In genomic region chr5:65697486-65697835, GRCm38 (mm10) we compare ENCODE assay signal across 8 mouse cellular contexts. TPM values are rescaled to one million over a fixed set of nuclear protein-coding genes. Genes with fewer than 3 reads are reported as not detected.
A peak's percentile ranks its signal among the peaks of the same experiment; 100 is the strongest.
DNase-seq lines count a peak whose midpoint lies in the region; ATAC-seq lines count a peak whose summit lies in the region.

No protein-coding gene starts in this region.

- ATAC-seq in lung, embryonic 15.5 days (ENCODE audit: borderline replicate concordance, extremely low read depth, low FRiP score, low TSS enrichment), result peak; percentile 56
- no peak; the same call in 1 of the 2 replicates for ATAC-seq in limb, embryonic 12.5 days (ENCODE audit: insufficient number of reproducible peaks, insufficient read depth, low FRiP score, low TSS enrichment, low read depth)
- peak; percentile 73 for ATAC-seq in neural tube, embryonic 11.5 days (ENCODE audit: insufficient read depth, low FRiP score, low TSS enrichment)

- no peaks in the 10 kb centered on the region for H3K9me3 ChIP-seq in lung, embryonic 15.5 days
- no peaks in the 10 kb centered on the region for H3K9me3 ChIP-seq in limb, embryonic 12.5 days
- H3K9me3 ChIP-seq in neural tube, embryonic 11.5 days (ENCODE audit: control insufficient read depth, low read length), result no peaks in the 10 kb centered on the region

- H3K27me3 ChIP-seq in lung, embryonic 15.5 days, result no peaks in the 10 kb centered on the region
- H3K27me3 ChIP-seq in limb, embryonic 12.5 days, result no peaks in the 10 kb centered on the region
- H3K27me3 ChIP-seq in neural tube, embryonic 11.5 days (ENCODE audit: control insufficient read depth, insufficient read depth, low read length), result no peaks in the 10 kb centered on the region

- peak overlapping the region; percentile 86 for H3K4me3 ChIP-seq in lung, embryonic 15.5 days
- H3K4me3 ChIP-seq in limb, embryonic 12.5 days (replicated peaks), result peak overlapping the region; percentile 99
- peak overlapping the region; percentile 86 for H3K4me3 ChIP-seq in neural tube, embryonic 11.5 days (ENCODE audit: low read depth, low read length)

- peaks cover 13% of the 10 kb centered on the region for H3K36me3 ChIP-seq in lung, embryonic 15.5 days
- peaks cover 24% of the 10 kb centered on the region for H3K36me3 ChIP-seq in limb, embryonic 12.5 days
- H3K36me3 ChIP-seq in neural tube, embryonic 11.5 days (ENCODE audit: control insufficient read depth, insufficient read depth, low read length), result no peaks in the 10 kb centered on the region; the same call in 1 of the 2 replicates

- H3K4me1 ChIP-seq in lung, embryonic 15.5 days, result peaks cover 26% of the 10 kb centered on the region
- peaks cover 21% of the 10 kb centered on the region for H3K4me1 ChIP-seq in limb, embryonic 12.5 days (replicated peaks)
- H3K4me1 ChIP-seq in neural tube, embryonic 11.5 days (ENCODE audit: control insufficient read depth, insufficient read depth, low read length), result peaks cover 5% of the 10 kb centered on the region; the same call in 1 of the 2 replicates

- WGBS in lung, embryonic 15.5 days, result 0% methylated on average over 49 of the region's 49 CpGs
- under 1% methylated on average over 47 of the region's 49 CpGs for WGBS in limb, embryonic 12.5 days
- WGBS in neural tube, embryonic 11.5 days, result under 1% methylated on average over 32 of the region's 49 CpGs

- H3K27ac ChIP-seq in lung, embryonic 15.5 days, result peak overlapping the region; percentile 99
- peak overlapping the region; percentile 98 for H3K27ac ChIP-seq in limb, embryonic 12.5 days
- H3K27ac ChIP-seq in neural tube, embryonic 11.5 days (ENCODE audit: low read depth, low read length), result peak overlapping the region; percentile 98

- peak overlapping the region; percentile 94 for H3K9ac ChIP-seq in lung, embryonic 15.5 days
- peak overlapping the region; percentile 98 for H3K9ac ChIP-seq in limb, embryonic 12.5 days (replicated peaks)
- peak overlapping the region; percentile 86 for H3K9ac ChIP-seq in neural tube, embryonic 11.5 days (ENCODE audit: low read length)

- peak overlapping the region; percentile 60 for H3K4me2 ChIP-seq in lung, embryonic 15.5 days
- peak overlapping the region; percentile 60 for H3K4me2 ChIP-seq in limb, embryonic 12.5 days
- H3K4me2 ChIP-seq in neural tube, embryonic 11.5 days (ENCODE audit: low read depth), result peak overlapping the region; percentile 53

- DNase-seq in lung, postnatal 25 days (ENCODE audit: low spot score), result no peak
- DNase-seq in c-Kit-positive CD71-positive TER-119-positive erythroid progenitor cells, embryonic 14.5 days (ENCODE audit: low spot score), result peak; percentile 33
- DNase-seq in frontal cortex, postnatal 25 days (ENCODE audit: low spot score in 2 of 2), result peak; percentile 9 to 33
- DNase-seq in neural tube, embryonic 11.5 days (ENCODE audit: low spot score), result no peak
- DNase-seq in urinary bladder, postnatal 4 days (ENCODE audit: low spot score in 2 of 2), result peak; percentile 55 to 62
- no peak for DNase-seq in right cerebral cortex, adult 18-20 months

RNA-seq across cellular contexts. Expression of gene Pds5a, which starts 0.6 kb away (rescaled TPM):
- polyA plus RNA-seq in lung, embryonic 15.5 days (2015; fragmentation: Nextera tagmentation; extraction: Ambion mirVana), result 67.5 and 71.7 TPM in 2 replicates
- 110 and 120 TPM in 2 replicates for polyA plus RNA-seq in limb, embryonic 12.5 days (2016; fragmentation: Nextera tagmentation; extraction: Ambion mirVana)
- polyA plus RNA-seq in neural tube, embryonic 11.5 days (2014; fragmentation: Nextera tagmentation; extraction: Ambion mirVana), result 124 TPM in 2 replicates

Comparison
In these comparisons a context has a peak if more than half of its experiments do, and no peak if none do; other contexts are left out.
1. DNase-seq: peak in c-Kit-positive CD71-positive TER-119-positive erythroid progenitor cells, embryonic 14.5 days (single experiment), frontal cortex, postnatal 25 days (2 of 2) and urinary bladder, postnatal 4 days (2 of 2); none in lung, postnatal 25 days (single experiment), neural tube, embryonic 11.5 days (single experiment) and right cerebral cortex, adult 18-20 months (single experiment).
2. Peak in every context shown above with its lines, with median percentiles within 50 percentile points of each other: H3K27ac ChIP-seq, H3K4me2 ChIP-seq, H3K4me3 ChIP-seq and H3K9ac ChIP-seq.